Mouse (Mus musculus) limb, embryonic 15.5 days (tissue): ENCODE results near the gene Olfr525. TPM values are rescaled to one million over a fixed set of nuclear protein-coding genes. Genes with fewer than 3 reads are reported as not detected.

Experiments
- ATAC-seq: fragments of 200-750 bp; cut with Nextera tagmentation; 2 replicates; pipeline ENCODE4 v1.8.0; 2017; ENCODE audit warnings: low read depth, moderate TSS enrichment; ENCODE audit not compliant: insufficient number of reproducible peaks, low FRiP score, low TSS enrichment
- H3K27ac ChIP-seq: fragments of 300-500 bp; sonication (generic); 2 replicates; pipeline ENCODE4 v1.5.1; 2015; ENCODE audit warnings: moderate library complexity, mild to moderate bottlenecking, inconsistent platforms
- H3K27me3 ChIP-seq: fragments of 300-500 bp; sonication (generic); 2 replicates; pipeline ENCODE4 v1.6.1; 2015; ENCODE audit warnings: inconsistent platforms
- H3K36me3 ChIP-seq: fragments of 300-500 bp; sonication (generic); 2 replicates; pipeline ENCODE4 v1.6.1; 2015; ENCODE audit warnings: inconsistent platforms
- H3K4me1 ChIP-seq: fragments of 300-500 bp; sonication (generic); 2 replicates; pipeline ENCODE4 v1.6.1; 2015; ENCODE audit warnings: inconsistent platforms
- H3K4me2 ChIP-seq: fragments of 300-500 bp; sonication (generic); 2 replicates; pipeline ENCODE4 v1.6.1; 2015; ENCODE audit warnings: mild to moderate bottlenecking, inconsistent platforms
- H3K4me3 ChIP-seq: fragments of 300-500 bp; sonication (generic); 2 replicates; pipeline ENCODE4 v1.5.1; 2015; ENCODE audit warnings: mild to moderate bottlenecking, inconsistent platforms
- H3K9ac ChIP-seq: fragments of 300-500 bp; sonication (generic); 2 replicates; pipeline ENCODE4 v1.6.1; 2015; ENCODE audit warnings: inconsistent platforms
- H3K9me3 ChIP-seq: fragments of 300-500 bp; sonication (generic); 2 replicates; pipeline ENCODE4 v1.6.1; 2016; ENCODE audit warnings: inconsistent platforms
- WGBS: fragments of 180-500 bp; shearing (Covaris S2); methylation state at CpG from one replicate; pipeline ENCODE4 v1.1.7; 2015; 5-methylcytosine and 5-hydroxymethylcytosine counted together
- polyA plus RNA-seq: library from polyadenylated mRNA; unstranded; fragments of >200 nt; fragmentation: Nextera tagmentation; extraction: Ambion mirVana; gene quantifications from 2 replicates; pipeline ENCODE4 v1.2.1, GENCODE M21; 2015

Gene Olfr525
- polyA plus RNA-seq = not detected in 2 replicates

- Histone ChIP-seq H3K4me3 (no peak within 1 kb of the TSS), H3K4me2 (no peak within 1 kb of the TSS), H3K9ac (no peak within 1 kb of the TSS), H3K27me3 (no peaks in the 10 kb centered on the region), H3K36me3 (no peaks in the 10 kb centered on the region), H3K27ac (no peak within 1 kb of the TSS), H3K9me3 (no peaks in the 10 kb centered on the region), H3K4me1 (no peaks in the 10 kb centered on the region)
- no peak for ATAC-seq
- 63% methylated on average over 1 of the region's 1 CpGs for WGBS
Measured at GRCm38 (mm10) chr7:140320558-140320957, at the start of gene Olfr525. Gene Olfr525, plus strand, starts transcription at chr7:140320858.

- H3K4me1 ChIP-seq = no peaks in the 10 kb centered on the region
- WGBS = 88% methylated on average over 9 of the region's 9 CpGs
- no peak overlapping the region for H3K4me2 ChIP-seq
- no peak for ATAC-seq
- no peaks in the 10 kb centered on the region for H3K36me3 ChIP-seq
- H3K9ac ChIP-seq = no peak overlapping the region
- H3K27me3 ChIP-seq = no peaks in the 10 kb centered on the region
- H3K27ac ChIP-seq = no peak overlapping the region
- H3K9me3 ChIP-seq = no peaks in the 10 kb centered on the region
- no peak overlapping the region for H3K4me3 ChIP-seq
Measured at GRCm38 (mm10) chr7:140295746-140296145, 24.9 kb upstream of the Olfr525 start.

GRCm38 (mm10) chr7:140296876-140297275 lies 23.8 kb upstream of the Olfr525 start:
- H3K9me3 ChIP-seq = no peaks in the 10 kb centered on the region
- H3K27me3 ChIP-seq = no peaks in the 10 kb centered on the region
- H3K4me3 ChIP-seq = no peak overlapping the region
- 74% methylated on average over 6 of the region's 6 CpGs for WGBS
- no peak for ATAC-seq
- no peak overlapping the region for H3K27ac ChIP-seq
- no peaks in the 10 kb centered on the region for H3K4me1 ChIP-seq
- no peaks in the 10 kb centered on the region for H3K36me3 ChIP-seq
- no peak overlapping the region for H3K9ac ChIP-seq
- H3K4me2 ChIP-seq = no peak overlapping the region

GRCm38 (mm10) chr7:140299416-140299815 lies 21.2 kb upstream of the Olfr525 start:
- no peak overlapping the region for H3K4me3 ChIP-seq
- no peak overlapping the region for H3K9ac ChIP-seq
- no peaks in the 10 kb centered on the region for H3K9me3 ChIP-seq
- no peak overlapping the region for H3K27ac ChIP-seq
- 79% methylated on average over 3 of the region's 3 CpGs for WGBS
- H3K4me1 ChIP-seq = no peaks in the 10 kb centered on the region
- no peak overlapping the region for H3K4me2 ChIP-seq
- no peaks in the 10 kb centered on the region for H3K27me3 ChIP-seq
- no peaks in the 10 kb centered on the region for H3K36me3 ChIP-seq
- no peak for ATAC-seq

- no peaks in the 10 kb centered on the region for H3K27me3 ChIP-seq
- H3K9ac ChIP-seq = no peak overlapping the region
Measured at GRCm38 (mm10) chr7:140319861-140320385, 735 bp upstream of the Olfr525 start.

GRCm38 (mm10) chr7:140321135-140321534 lies 477 bp downstream of the Olfr525 start:
- H3K36me3 ChIP-seq = no peaks in the 10 kb centered on the region
- H3K4me3 ChIP-seq = no peak overlapping the region
- no peak overlapping the region for H3K9ac ChIP-seq
- no peak overlapping the region for H3K27ac ChIP-seq
- H3K4me1 ChIP-seq = no peaks in the 10 kb centered on the region
- ATAC-seq = no peak
- no peak overlapping the region for H3K4me2 ChIP-seq
- no peaks in the 10 kb centered on the region for H3K9me3 ChIP-seq
- no peaks in the 10 kb centered on the region for H3K27me3 ChIP-seq

More at GRCm38 (mm10) chr7:140319861-140320385, 735 bp upstream of the Olfr525 start:
- H3K4me2 ChIP-seq = no peak overlapping the region
- WGBS = 68% methylated on average over 3 of the region's 3 CpGs
- H3K36me3 ChIP-seq = no peaks in the 10 kb centered on the region
- no peak for ATAC-seq
- H3K4me3 ChIP-seq = no peak overlapping the region
- H3K27ac ChIP-seq = no peak overlapping the region
- H3K4me1 ChIP-seq = no peaks in the 10 kb centered on the region
- no peaks in the 10 kb centered on the region for H3K9me3 ChIP-seq

GRCm38 (mm10) chr7:140329766-140330304 lies 9.2 kb downstream of the Olfr525 start:
- no peak overlapping the region for H3K4me2 ChIP-seq
- H3K4me1 ChIP-seq = no peaks in the 10 kb centered on the region
- H3K9me3 ChIP-seq = no peaks in the 10 kb centered on the region
- 50% methylated on average over 1 of the region's 1 CpGs for WGBS
- no peak overlapping the region for H3K27ac ChIP-seq
- no peaks in the 10 kb centered on the region for H3K36me3 ChIP-seq
- H3K27me3 ChIP-seq = no peaks in the 10 kb centered on the region
- ATAC-seq = no peak
- H3K4me3 ChIP-seq = no peak overlapping the region
- H3K9ac ChIP-seq = no peak overlapping the region

- Histone ChIP-seq H3K27ac (no peak within 1 kb of the TSS), H3K9ac (no peak within 1 kb of the TSS), H3K4me3 (no peak within 1 kb of the TSS), H3K4me1 (no peaks in the 10 kb centered on the region), H3K4me2 (no peak within 1 kb of the TSS), H3K9me3 (no peaks in the 10 kb centered on the region), H3K27me3 (no peaks in the 10 kb centered on the region), H3K36me3 (no peaks in the 10 kb centered on the region)
- WGBS = 65% methylated on average over 2 of the region's 2 CpGs
- ATAC-seq = no peak
Measured at GRCm38 (mm10) chr7:140333717-140334116, 13.1 kb downstream of the Olfr525 start, which contains the start of gene Olfr527. Gene Olfr527, plus strand, starts transcription at chr7:140334017.

GRCm38 (mm10) chr7:140361571-140361970 lies 40.9 kb downstream of the Olfr525 start, which contains the start of gene Olfr60:
Gene Olfr60, minus strand, starts transcription at chr7:140361671.
- Histone ChIP-seq H3K4me2 (no peak within 1 kb of the TSS), H3K27ac (no peak within 1 kb of the TSS), H3K9ac (no peak within 1 kb of the TSS), H3K27me3 (no peaks in the 10 kb centered on the region), H3K4me1 (no peaks in the 10 kb centered on the region), H3K36me3 (no peaks in the 10 kb centered on the region), H3K9me3 (no peaks in the 10 kb centered on the region), H3K4me3 (no peak within 1 kb of the TSS)
- ATAC-seq = no peak
- 58% methylated on average over 3 of the region's 3 CpGs for WGBS

GRCm38 (mm10) chr7:140374300-140374699 lies 53.6 kb downstream of the Olfr525 start:
- 51% methylated on average over 4 of the region's 4 CpGs for WGBS

GRCm38 (mm10) chr7:140376231-140376630 lies 55.6 kb downstream of the Olfr525 start, which contains the start of gene Olfr530:
Gene Olfr530, minus strand, starts transcription at chr7:140376331.
- Histone ChIP-seq H3K9me3 (no peaks in the 10 kb centered on the region), H3K27ac (no peak within 1 kb of the TSS), H3K27me3 (no peaks in the 10 kb centered on the region), H3K36me3 (no peaks in the 10 kb centered on the region), H3K4me1 (no peaks in the 10 kb centered on the region), H3K9ac (no peak within 1 kb of the TSS), H3K4me3 (no peak within 1 kb of the TSS), H3K4me2 (no peak within 1 kb of the TSS)
- no peak for ATAC-seq
- WGBS = 17% methylated on average over 1 of the region's 1 CpGs

More at GRCm38 (mm10) chr7:140374300-140374699, 53.6 kb downstream of the Olfr525 start:
- no peaks in the 10 kb centered on the region for H3K4me1 ChIP-seq
- H3K4me2 ChIP-seq = no peak overlapping the region
- no peak overlapping the region for H3K4me3 ChIP-seq
- H3K36me3 ChIP-seq = no peaks in the 10 kb centered on the region
- H3K9ac ChIP-seq = no peak overlapping the region
- no peak overlapping the region for H3K27ac ChIP-seq
- no peaks in the 10 kb centered on the region for H3K27me3 ChIP-seq
- H3K9me3 ChIP-seq = no peaks in the 10 kb centered on the region
- ATAC-seq = no peak

- H3K9ac ChIP-seq = no peak overlapping the region
- no peaks in the 10 kb centered on the region for H3K27me3 ChIP-seq
- no peaks in the 10 kb centered on the region for H3K9me3 ChIP-seq
- H3K36me3 ChIP-seq = no peaks in the 10 kb centered on the region
- H3K4me2 ChIP-seq = no peak overlapping the region
- WGBS = 93% methylated on average over 2 of the region's 2 CpGs
- H3K4me1 ChIP-seq = no peaks in the 10 kb centered on the region
- ATAC-seq = no peak
- H3K27ac ChIP-seq = no peak overlapping the region
- no peak overlapping the region for H3K4me3 ChIP-seq
Measured at GRCm38 (mm10) chr7:140376911-140377310, 56.3 kb downstream of the Olfr525 start.
